Comparison of ENCODE assay signal across 8 mouse cellular contexts in genomic region chr5:138619211-138620128, GRCm38 (mm10). TPM values are rescaled to one million over a fixed set of nuclear protein-coding genes. Genes with fewer than 3 reads are reported as not detected.
DNase-seq lines count a peak whose midpoint lies in the region; ATAC-seq lines count a peak whose summit lies in the region.

Zfp68 (minus strand) TSS chr5:138619761.

- H3K4me3 ChIP-seq in intestine, embryonic 14.5 days (ENCODE audit: low read depth, low read length), result peak within 1 kb of the TSS; percentile 94

- intact Hi-C loops in left cerebral cortex, postnatal 14 days (cut with DNase I), result no loop called here

- DNase-seq in adrenal gland, adult 18-20 months (ENCODE audit: low spot score in 2 of 2), result peak; percentile 77 to 81
- DNase-seq in embryo, embryonic 11 days, result peak; percentile 97
- DNase-seq in gastrocnemius, postnatal 25 days, result peak; percentile 94
- DNase-seq in intestine, embryonic 14.5 days (ENCODE audit: low spot score), result peak; percentile 96
- DNase-seq in left cerebral cortex, postnatal 14 days (ENCODE audit: low spot score in 2 of 2), result peak; percentile 97 to 98
- DNase-seq in mesoderm, embryonic 11.5 days (ENCODE audit: low read depth, low spot score), result peak; percentile 98
- DNase-seq in right cerebral cortex, postnatal 36 days (ENCODE audit: low spot score in 2 of 2), result peak; percentile 95 to 97
- DNase-seq in yolk sac, embryonic 10.5 days (ENCODE audit: low spot score), result peak; percentile 94

- H3K4me2 ChIP-seq in intestine, embryonic 14.5 days (ENCODE audit: low read length), result peak within 1 kb of the TSS; percentile 49

- H3K4me1 ChIP-seq in intestine, embryonic 14.5 days (replicated peaks; ENCODE audit: control insufficient read depth, insufficient read depth, low read length), result peaks cover 18% of the 10 kb centered on the region

- ATAC-seq in intestine, embryonic 14.5 days (replicated peaks; ENCODE audit: low FRiP score, low TSS enrichment, low read depth), result peak; percentile 97

- no peaks in the 10 kb centered on the region for H3K27me3 ChIP-seq in intestine, embryonic 14.5 days (replicated peaks; ENCODE audit: control insufficient read depth, insufficient read depth, low read length)

- H3K9ac ChIP-seq in intestine, embryonic 14.5 days (ENCODE audit: low read length), result peak within 1 kb of the TSS; percentile 98

- H3K27ac ChIP-seq in intestine, embryonic 14.5 days (ENCODE audit: low read depth), result peak within 1 kb of the TSS; percentile 98

- WGBS in intestine, embryonic 14.5 days, result under 1% methylated on average over 43 of the region's 43 CpGs

- peaks cover 37% of the 10 kb centered on the region for H3K9me3 ChIP-seq in intestine, embryonic 14.5 days (ENCODE audit: control insufficient read depth, low read length)

- H3K36me3 ChIP-seq in intestine, embryonic 14.5 days (ENCODE audit: control insufficient read depth, insufficient read depth, low read length), result peaks cover 37% of the 10 kb centered on the region

RNA-seq across cellular contexts. Expression of gene Zfp68, which starts in this region (rescaled TPM):
- total RNA-seq in adrenal gland, adult 18-20 months (2021), result 10 to 100 TPM; 18.0 to 21.4 TPM
- 10 to 100 TPM; 10.7 to 11.5 TPM for total RNA-seq in gastrocnemius, postnatal 25 days (2021)
- 59.9 and 70.7 TPM in 2 replicates for polyA plus RNA-seq in intestine, embryonic 14.5 days (2014; fragmentation: Nextera tagmentation; extraction: Ambion mirVana)
- 10 to 100 TPM; 22.8 to 26.6 TPM for total RNA-seq in left cerebral cortex, postnatal 14 days (2021)

Comparison
In these comparisons a context has a peak if more than half of its experiments do, and no peak if none do; other contexts are left out.
1. Peak in every context shown above with its lines: DNase-seq, ATAC-seq, H3K4me3 ChIP-seq and H3K27ac ChIP-seq.